Mouse (Mus musculus) urinary bladder, postnatal 14 days (tissue): ENCODE data around the gene Trim17.

ENCODE experiments used
- DNase-seq: peaks from one replicate; pipeline ENCODE4 v3.0.0; 2021; ENCODE audit warnings: low spot score

Gene Trim17

GRCm38 (mm10) chr11:58968551-58968950 is 14.1 kb downstream of the Trim17 start:
- DNase-seq, result no peak

DNA sequence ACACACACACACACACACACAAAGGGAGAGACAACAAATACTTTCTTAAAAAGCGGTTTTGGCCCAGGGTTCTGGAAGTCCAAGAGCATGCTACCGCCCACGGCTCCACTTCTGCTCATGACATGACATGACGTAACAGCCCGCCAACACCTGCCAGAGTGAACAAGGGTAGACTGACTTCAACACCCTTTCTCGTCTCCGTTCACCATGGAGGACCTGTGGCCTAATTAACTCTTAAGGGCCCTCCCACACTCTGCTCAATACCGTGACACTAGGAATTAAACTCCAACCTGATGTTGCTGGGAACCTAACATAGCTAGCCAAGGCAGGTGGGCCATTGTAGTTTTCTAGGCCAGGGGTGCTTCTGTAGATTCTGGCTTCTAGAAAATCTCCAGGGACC is 14.5 kb downstream of the Trim17 start:
- DNase-seq, result no peak

DNA sequence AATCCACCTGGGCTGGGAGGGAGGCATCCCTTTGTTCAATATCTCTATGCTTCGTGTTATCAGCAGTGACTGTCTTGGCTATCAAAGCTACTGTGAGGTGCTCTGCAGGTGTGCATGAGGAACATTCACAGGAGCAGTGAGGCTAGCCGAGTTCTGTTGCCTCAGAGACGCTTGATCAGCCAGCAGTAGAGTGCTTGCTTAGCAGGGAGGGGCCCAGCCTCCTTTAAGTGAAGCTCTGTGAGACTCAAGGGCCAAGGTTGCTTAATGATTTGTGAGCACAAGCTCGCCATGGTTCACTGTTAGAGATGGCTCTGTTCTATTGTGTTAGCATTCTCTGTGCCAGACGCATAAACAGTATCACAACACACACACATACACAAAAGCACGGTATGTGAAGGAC is 15.2 kb downstream of the Trim17 start:
- no peak for DNase-seq

DNA sequence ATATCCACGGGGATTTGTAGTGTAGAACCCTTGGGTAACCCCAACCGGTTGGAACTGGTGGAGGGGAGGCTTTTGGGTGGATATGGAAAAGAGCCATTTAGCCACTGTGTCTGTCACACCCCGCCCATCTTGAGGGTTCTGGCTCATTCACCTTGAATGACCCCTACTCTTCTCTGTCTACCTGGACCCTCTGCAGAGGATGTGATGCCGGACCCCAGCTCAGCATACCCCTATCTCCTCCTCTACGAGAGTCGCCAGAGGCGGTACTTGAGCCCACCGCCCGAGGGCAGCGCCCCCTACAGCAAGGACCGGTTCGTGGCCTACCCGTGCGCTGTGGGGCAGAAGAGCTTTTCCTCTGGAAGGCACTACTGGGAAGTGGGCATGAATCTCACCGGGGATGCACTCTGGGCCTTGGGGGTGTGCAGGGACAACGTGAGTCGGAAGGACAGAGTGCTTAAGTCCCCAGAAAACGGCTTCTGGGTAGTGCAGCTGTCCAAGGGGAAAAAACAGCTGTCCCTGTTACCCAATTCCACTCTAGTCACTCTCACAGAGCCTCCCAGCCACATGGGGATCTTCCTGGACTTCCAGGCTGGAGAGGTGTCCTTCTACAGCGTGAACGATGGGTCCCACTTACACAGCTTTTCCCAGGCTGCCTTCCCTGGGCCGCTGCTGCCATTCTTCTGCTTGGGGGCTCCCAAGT is 16.5 kb downstream of the Trim17 start:
- DNase-seq, result no peak

DNA sequence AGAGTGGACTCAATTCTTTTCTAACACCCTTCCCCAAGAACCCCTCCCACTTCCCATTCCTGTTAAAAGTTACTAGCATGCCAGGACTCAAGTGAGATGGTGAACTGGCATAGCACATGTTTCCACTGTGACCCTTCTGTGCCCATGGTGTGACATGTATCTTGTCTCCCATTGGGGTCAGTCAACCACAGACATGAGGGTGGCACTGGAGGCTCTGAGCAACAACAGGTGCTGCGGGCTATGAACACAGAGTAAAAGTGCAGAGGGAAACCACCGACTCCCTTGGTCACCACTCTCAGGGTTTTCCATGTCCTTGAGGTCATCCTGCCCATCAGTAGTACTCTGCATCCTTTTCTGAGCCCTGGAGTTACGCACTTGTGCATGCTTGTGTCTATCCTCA is 17.3 kb downstream of the Trim17 start:
- DNase-seq, result no peak

- DNase-seq, result no peak
These were observed 19.9 kb downstream of the Trim17 start for GRCm38 (mm10) chr11:58974414-58974813.

DNA sequence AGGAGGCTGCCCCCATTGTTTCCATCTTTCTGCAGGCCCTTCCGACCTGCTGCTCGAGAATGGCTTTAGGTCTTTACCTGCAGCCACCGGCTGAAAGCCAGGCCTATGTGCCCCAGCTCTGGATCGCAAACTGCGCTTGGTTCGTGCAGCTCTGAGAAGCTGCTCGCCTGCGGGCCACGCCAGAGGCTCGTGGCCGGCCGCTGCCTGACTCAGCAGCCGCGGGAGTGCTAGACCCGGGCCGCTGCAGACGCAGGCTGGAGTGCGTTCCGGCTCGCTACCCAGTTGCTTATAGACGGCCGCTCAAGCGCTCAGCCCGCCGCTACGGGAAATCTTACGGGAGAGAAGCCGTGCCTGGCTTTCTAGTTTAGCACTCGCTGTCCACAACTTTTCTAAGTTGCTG is 22.7 kb downstream of the Trim17 start:
- DNase-seq, result no peak

DNA sequence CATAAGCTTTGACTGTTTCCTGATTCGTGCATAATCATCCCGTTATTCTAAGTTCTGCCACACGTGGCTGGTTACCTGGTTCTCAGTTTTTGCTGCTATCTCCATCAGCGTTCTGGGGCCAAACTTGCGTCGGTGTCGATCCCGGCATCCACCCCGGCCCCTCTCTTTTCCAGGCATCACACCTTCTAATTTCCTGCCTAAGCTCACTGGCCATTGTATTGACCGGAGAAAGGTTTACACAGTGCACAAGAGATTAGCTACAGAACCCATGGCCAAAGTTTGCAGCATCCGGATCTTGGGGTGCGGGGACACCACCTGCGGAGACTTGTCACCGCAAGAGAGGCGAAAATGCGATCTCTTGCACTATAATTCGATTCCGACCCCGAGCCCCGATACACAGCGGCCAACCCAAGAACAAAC is 23.1 kb downstream of the Trim17 start:
- DNase-seq, result no peak

- peak; percentile 56 for DNase-seq
These were observed 23.7 kb downstream of the Trim17 start, which contains the start of gene Trim11 for GRCm38 (mm10) chr11:58978027-58978705. Gene Trim11, plus strand, starts transcription at chr11:58978093.

DNA sequence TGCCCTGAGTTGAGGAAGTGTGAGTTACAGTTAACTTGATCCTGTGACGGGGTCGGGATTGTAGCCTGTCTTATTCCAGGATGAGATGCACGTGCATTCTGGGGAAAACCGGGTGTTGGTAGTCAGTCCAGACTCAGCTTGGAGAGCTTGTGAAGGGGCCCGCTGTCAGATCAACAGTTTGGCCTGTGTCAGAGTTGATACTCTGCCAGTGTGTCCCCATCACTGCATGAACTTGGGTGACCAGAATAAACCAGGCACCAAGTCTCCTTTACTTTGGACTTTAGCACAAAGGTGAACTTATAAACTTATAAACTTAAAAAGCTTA is 24.2 kb downstream of the Trim17 start:
- no peak for DNase-seq

GRCm38 (mm10) chr11:58979183-58979582 is 24.7 kb downstream of the Trim17 start:
- DNase-seq, result no peak

DNA sequence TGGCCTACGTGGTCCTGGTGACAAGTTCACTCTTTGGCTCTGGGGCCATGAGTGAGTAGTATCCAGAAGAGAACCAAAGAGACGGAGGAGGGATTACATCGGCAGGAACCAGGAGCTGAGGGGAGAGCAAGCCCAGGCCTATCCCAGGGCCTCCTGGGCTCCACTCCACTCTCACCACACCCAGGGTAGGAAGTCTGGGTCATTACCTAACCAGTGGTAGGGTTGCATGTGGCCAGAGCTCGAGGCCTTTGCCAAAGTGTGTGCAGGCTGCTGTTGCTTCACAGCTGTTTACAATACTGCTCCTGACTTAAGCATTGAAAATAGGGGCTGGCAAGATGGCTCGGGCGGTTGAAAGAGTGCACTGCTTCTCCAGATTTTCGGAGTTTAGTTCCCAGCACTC is 25.2 kb downstream of the Trim17 start:
- DNase-seq, result peak; percentile 50

DNA sequence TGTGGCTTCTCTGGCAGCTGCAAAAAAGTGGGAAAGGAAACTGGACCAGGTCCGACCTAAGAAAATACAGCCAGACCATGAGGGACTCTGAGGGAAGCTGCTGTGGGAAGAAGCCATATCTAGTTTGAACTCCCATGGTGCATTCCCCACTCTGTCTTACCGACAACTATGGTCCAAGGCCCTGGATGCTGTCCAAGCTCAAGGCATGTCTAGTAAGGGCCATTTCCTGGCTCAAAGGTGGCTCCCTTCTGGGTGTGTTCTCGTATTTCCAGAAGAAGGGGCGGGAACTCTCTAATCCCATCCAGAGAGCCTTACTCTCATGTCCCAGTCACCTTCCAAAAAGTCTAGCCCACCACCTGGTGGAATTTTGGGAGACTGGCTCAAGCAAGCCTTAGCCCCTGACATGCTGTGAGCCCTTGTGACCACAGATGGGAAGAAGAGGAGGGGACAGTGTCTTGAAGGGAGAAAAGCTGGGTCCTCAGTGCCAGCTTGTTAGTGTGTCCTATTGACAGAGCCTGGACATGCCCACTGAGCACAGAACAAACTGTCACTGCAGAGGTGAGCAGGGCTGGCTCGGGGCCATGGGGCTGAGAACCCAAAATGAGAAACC is 26.0 kb downstream of the Trim17 start:
- DNase-seq, result no peak

DNA sequence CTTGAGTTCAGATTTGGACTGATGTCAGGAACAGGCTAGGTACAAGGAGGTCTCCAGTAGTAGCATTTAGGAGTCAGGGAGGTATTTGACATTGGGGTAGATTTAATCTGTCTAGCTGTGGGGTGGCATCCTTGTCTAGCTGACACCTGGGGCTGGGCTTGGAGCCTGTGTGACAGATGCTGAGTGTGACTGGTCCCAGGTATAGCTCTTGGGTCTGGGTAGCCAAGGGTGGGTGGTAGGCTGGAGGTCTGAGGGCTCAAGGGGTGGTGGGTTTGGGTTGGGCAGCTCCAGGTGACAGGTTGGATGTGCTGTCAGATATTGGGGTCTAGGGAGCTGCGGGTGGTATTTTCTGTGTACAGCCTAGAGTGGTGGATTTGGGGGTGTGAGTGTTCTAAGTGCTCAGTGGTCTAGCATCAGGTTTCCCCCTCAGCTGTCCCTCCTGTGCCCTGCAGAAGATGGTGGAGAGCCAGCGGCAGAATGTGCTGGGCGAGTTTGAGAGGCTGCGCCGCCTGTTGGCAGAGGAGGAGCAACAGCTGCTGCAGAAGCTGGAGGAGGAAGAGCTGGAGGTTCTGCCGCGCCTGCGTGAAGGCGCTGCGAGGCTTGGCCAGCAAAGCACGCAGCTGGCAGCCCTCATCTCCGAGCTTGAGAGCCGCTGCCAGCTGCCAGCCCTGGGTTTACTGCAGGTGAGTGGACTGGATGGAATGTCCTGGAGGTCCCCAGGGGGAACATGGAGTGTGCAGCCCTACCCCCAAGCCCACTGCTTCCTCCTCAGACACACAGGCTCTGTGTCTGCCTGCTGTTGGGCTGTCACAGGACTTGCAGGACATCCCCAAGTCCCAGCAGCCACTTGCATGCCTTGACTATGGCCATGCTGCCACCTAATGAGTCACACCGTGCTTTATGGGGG is 27.3 kb downstream of the Trim17 start:
- peak; percentile 52 for DNase-seq

DNA sequence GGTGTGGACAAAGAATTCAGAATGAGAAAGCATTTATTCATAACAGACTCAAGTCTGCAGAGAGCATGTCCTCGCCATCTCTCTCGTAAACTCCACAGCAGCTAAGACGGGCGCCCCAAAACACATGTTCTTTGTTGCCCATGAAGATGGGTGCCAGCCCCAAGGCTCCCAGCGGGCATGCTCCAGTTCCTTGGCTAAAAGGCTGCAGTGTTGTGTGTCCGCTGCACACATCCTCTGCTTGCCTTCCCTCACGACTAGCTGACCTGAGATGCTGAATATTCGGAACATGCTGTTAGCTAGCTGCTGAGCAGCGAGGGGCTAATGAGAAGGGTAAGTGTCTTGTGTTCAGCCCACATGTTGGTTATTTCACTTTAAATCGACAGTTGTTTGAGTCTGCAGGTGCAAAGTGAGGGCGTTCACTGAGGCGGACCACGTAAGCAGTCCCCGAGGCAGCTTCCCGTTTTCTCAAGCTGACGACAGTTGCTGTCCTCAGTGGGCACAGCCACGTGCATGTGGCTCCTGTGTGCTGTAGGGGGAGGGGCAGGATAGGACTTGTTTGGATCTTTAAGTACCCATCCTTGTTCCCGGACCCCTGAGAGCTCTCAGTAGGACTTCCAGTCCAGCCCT is 28.1 kb downstream of the Trim17 start:
- DNase-seq, result no peak

DNA sequence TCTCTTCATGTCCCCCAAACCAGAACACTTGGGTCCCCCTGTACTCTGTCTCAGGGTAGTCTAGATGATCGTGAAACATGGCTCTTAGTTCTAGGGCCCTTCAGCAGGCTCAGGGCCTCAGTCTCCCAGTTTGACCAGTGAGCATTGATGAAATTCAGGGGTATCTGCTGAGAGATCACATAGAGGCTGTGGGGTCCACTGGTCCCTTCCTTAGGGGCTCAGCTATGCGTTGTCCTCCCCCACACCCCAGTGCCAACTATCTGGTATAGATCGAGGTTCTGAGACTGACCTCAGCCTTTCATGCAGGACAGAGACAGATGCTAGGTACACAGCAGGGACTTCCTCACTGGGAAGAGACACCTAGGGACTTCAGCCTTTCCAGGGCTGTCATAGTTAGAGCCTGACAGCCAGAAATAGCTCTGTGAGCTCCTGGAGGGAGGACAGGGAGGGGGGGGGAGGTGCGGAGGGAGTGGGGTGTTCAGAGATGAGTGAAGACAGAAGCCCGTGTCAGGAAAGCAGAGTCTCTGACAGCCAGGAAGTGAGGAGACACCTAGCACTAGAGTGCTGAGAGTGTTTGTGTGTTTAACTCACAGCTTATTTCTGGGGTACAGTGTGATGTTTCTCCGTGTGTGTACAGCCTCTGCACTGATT is 29.3 kb downstream of the Trim17 start:
- no peak for DNase-seq

GRCm38 (mm10) chr11:58984657-58985056 is 30.2 kb downstream of the Trim17 start:
- DNase-seq, result no peak

DNA sequence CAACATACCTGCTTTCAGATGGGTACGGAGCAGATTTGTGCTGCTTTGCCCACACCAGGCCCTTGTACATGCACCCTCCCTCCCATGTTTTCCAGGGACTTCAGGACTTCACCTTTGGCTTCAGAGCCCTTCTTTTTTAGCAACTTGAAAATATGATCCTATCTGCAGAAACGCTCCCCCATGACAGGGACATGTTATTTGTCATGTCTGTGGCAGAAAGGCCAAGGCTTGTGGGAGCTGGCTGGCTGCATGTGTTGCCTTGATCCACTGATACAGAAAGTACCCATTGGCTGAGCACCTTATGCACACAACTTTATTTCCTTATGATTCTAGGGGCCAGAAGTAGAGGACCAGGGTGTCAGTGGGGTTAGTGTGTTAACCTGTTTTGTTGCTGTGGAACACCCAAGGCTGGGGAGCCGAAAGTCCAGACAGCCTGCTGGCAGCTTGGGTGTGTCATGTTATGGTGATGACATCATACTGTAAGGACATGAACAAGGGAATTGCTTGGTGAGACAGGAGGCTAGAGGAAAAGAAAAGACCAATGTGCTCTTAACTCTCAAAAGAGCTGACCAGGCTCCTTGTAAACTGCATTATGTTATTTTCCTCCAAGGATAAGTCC is 30.9 kb downstream of the Trim17 start:
- no peak for DNase-seq

DNA sequence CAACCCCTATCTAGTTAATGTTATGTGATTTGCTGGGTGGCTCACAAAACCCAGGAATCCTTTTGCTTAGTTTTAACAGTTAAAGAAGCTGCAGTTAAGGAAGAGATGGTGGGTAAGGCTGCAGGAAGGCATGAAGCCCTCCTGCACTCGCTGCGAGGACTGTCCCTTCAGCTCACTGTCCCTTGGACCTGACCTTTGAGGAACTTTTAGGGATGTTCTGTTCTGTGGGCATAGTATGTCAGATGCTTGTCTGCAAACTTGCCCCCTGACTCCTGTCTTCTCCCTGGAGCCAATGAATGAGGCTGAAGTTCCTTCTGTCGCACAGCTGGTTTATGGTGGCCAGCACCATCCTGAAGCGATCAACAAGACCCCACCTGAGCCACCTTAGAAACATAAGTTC is 34.7 kb downstream of the Trim17 start:
- no peak for DNase-seq

DNA sequence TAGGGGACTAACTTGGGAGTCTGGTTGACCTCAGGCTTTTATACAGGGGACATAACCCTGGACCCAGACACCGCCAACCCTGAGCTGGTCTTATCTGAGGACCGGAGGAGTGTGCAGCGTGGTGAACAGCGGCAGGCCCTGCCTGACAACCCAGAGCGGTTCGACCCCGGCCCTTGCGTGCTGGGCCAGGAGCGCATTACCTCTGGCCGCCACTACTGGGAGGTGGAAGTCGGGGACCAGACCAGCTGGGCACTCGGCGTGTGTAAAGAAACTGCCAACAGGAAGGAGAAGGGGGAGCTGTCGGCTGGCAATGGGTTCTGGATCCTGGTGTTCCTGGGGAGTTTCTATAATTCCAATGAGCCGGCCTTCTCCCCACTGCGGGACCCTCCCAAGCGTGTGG is 35.7 kb downstream of the Trim17 start:
- no peak for DNase-seq

GRCm38 (mm10) chr11:58990794-58991193 is 36.3 kb downstream of the Trim17 start:
- no peak for DNase-seq
